13 mouse cellular contexts compared by ENCODE assay signal in genomic region chr6:128769481-128770253, GRCm38 (mm10). TPM values are rescaled to one million over a fixed set of nuclear protein-coding genes. Genes with fewer than 3 reads are reported as not detected.
DNase-seq lines count a peak whose midpoint lies in the region; ATAC-seq and TF ChIP-seq lines count a peak whose summit lies in the region.
"Had no signal": no experiment of that assay in that cellular context is flagged by ENCODE, and none has a peak within 500 bp of the region (broad histone marks: within the 10 kb centered on the region; RNA-seq: fewer than 3 reads in every experiment).

No protein-coding gene starts in this region.

- no peak for TF ChIP-seq CTCF in hindbrain, postnatal 0 days (IDR thresholded peaks at IDR 0.05; ENCODE audit: low read depth)
- TF ChIP-seq CTCF in thymus, adult 2 months (IDR thresholded peaks at IDR 0.05; ENCODE audit: borderline replicate concordance, control insufficient read depth, extremely low read depth, insufficient read depth, low read length, poor library complexity): no peak
- no peak for TF ChIP-seq CTCF in stomach, postnatal 0 days (IDR thresholded peaks at IDR 0.05; ENCODE audit: low read depth)

- no peak overlapping the region for H3K4me2 ChIP-seq in hindbrain, embryonic 11.5 days (replicated peaks; ENCODE audit: low read depth, low read length)
- H3K4me2 ChIP-seq in hindbrain, postnatal 0 days (ENCODE audit: low read depth, low read length): no peak overlapping the region
- peak overlapping the region; percentile 17; the same call in 1 of the 2 replicates for H3K4me2 ChIP-seq in limb, embryonic 12.5 days
- 0 out of 2 replicates have a peak overlapping the region, but pooled peaks have one; percentile 9 for H3K4me2 ChIP-seq in stomach, postnatal 0 days (replicated peaks; ENCODE audit: low read depth)
- H3K4me2 ChIP-seq in hindbrain, embryonic 14.5 days (replicated peaks): no peak overlapping the region
- H3K4me2 ChIP-seq: heart, embryonic 12.5 days had no signal

- no peaks in the 10 kb centered on the region for H3K36me3 ChIP-seq in hindbrain, embryonic 11.5 days (ENCODE audit: control insufficient read depth, insufficient read depth, low read length)
- no peaks in the 10 kb centered on the region for H3K36me3 ChIP-seq in hindbrain, postnatal 0 days (ENCODE audit: insufficient read depth, low read length)
- no peaks in the 10 kb centered on the region for H3K36me3 ChIP-seq in thymus, adult 2 months (ENCODE audit: control insufficient read depth, insufficient read depth, low read length)
- no peaks in the 10 kb centered on the region for H3K36me3 ChIP-seq in limb, embryonic 12.5 days
- no peaks in the 10 kb centered on the region for H3K36me3 ChIP-seq in stomach, postnatal 0 days (ENCODE audit: control insufficient read depth, insufficient read depth, low read length)
- H3K36me3 ChIP-seq in hindbrain, embryonic 14.5 days (replicated peaks; ENCODE audit: control insufficient read depth, insufficient read depth): no peaks in the 10 kb centered on the region
- H3K36me3 ChIP-seq: heart, embryonic 12.5 days had no signal

- H3K9me3 ChIP-seq in hindbrain, embryonic 11.5 days (ENCODE audit: control insufficient read depth, low read length): no peaks in the 10 kb centered on the region
- no peaks in the 10 kb centered on the region for H3K9me3 ChIP-seq in hindbrain, postnatal 0 days (ENCODE audit: low read length)
- H3K9me3 ChIP-seq in limb, embryonic 12.5 days: no peaks in the 10 kb centered on the region
- no peaks in the 10 kb centered on the region for H3K9me3 ChIP-seq in stomach, postnatal 0 days (ENCODE audit: control insufficient read depth, low read length)
- no peaks in the 10 kb centered on the region for H3K9me3 ChIP-seq in hindbrain, embryonic 14.5 days (ENCODE audit: control insufficient read depth, low read length)

- H3K27me3 ChIP-seq in hindbrain, embryonic 11.5 days (ENCODE audit: control insufficient read depth, insufficient read depth, low read length): no peaks in the 10 kb centered on the region
- no peaks in the 10 kb centered on the region for H3K27me3 ChIP-seq in hindbrain, postnatal 0 days (ENCODE audit: insufficient read depth, low read length)
- H3K27me3 ChIP-seq in thymus, adult 2 months (ENCODE audit: control insufficient read depth, insufficient read depth, low read length): no peaks in the 10 kb centered on the region
- H3K27me3 ChIP-seq in limb, embryonic 12.5 days: no peaks in the 10 kb centered on the region
- H3K27me3 ChIP-seq in stomach, postnatal 0 days (ENCODE audit: control insufficient read depth, insufficient read depth, low read length): no peaks in the 10 kb centered on the region
- no peaks in the 10 kb centered on the region for H3K27me3 ChIP-seq in hindbrain, embryonic 14.5 days (ENCODE audit: control insufficient read depth, insufficient read depth, low read length)
- H3K27me3 ChIP-seq: heart, embryonic 12.5 days had no signal

- TF ChIP-seq POLR2A in thymus, adult 2 months (IDR thresholded peaks at IDR 0.05; ENCODE audit: control insufficient read depth, extremely low read depth, insufficient read depth, low read length, poor library complexity): no peak

- no peak overlapping the region for H3K4me3 ChIP-seq in hindbrain, embryonic 11.5 days (ENCODE audit: low read depth, low read length)
- H3K4me3 ChIP-seq in hindbrain, postnatal 0 days (ENCODE audit: low read length): no peak overlapping the region
- no peak overlapping the region for H3K4me3 ChIP-seq in thymus, adult 2 months (ENCODE audit: control insufficient read depth, insufficient read depth, low read length)
- no peak overlapping the region for H3K4me3 ChIP-seq in limb, embryonic 12.5 days (replicated peaks)
- no peak overlapping the region for H3K4me3 ChIP-seq in stomach, postnatal 0 days (ENCODE audit: low read depth, low read length)
- no peak overlapping the region for H3K4me3 ChIP-seq in hindbrain, embryonic 14.5 days (replicated peaks; ENCODE audit: low read length)
- H3K4me3 ChIP-seq: heart, embryonic 12.5 days; myocyte had no signal

- no peak overlapping the region for H3K9ac ChIP-seq in hindbrain, embryonic 11.5 days (ENCODE audit: low read depth, low read length)
- H3K9ac ChIP-seq in hindbrain, postnatal 0 days (replicated peaks; ENCODE audit: low read length): no peak overlapping the region
- H3K9ac ChIP-seq in limb, embryonic 12.5 days (replicated peaks): 0 out of 2 replicates have a peak overlapping the region, but pooled peaks have one; percentile 27
- no peak overlapping the region for H3K9ac ChIP-seq in stomach, postnatal 0 days (ENCODE audit: low read length)
- no peak overlapping the region for H3K9ac ChIP-seq in hindbrain, embryonic 14.5 days
- H3K9ac ChIP-seq: forebrain, postnatal 0 days; heart, embryonic 12.5 days had no signal

- ATAC-seq in hindbrain, embryonic 11.5 days (ENCODE audit: low FRiP score): no peak
- ATAC-seq in hindbrain, postnatal 0 days: no peak
- ATAC-seq in limb, embryonic 12.5 days (ENCODE audit: insufficient number of reproducible peaks, insufficient read depth, low FRiP score, low TSS enrichment, low read depth): no peak
- ATAC-seq in stomach, postnatal 0 days (ENCODE audit: low FRiP score, low TSS enrichment): peak; percentile 46; the same call in 1 of the 2 replicates
- no peak for ATAC-seq in granulocyte monocyte progenitor cell, adult 5-6 weeks (replicated peaks; ENCODE audit: poor library complexity, severe bottlenecking)
- ATAC-seq in hindbrain, embryonic 14.5 days (ENCODE audit: low FRiP score): no peak
- ATAC-seq: forebrain, postnatal 0 days had no signal

- DNase-seq in hindbrain, embryonic 11.5 days (ENCODE audit: low spot score): peak; percentile 38
- no peak for DNase-seq in hindbrain, postnatal 0 days (ENCODE audit: low spot score)
- no peak for DNase-seq in thymus, adult 2 months
- no peak for DNase-seq in thymus, postnatal 10 days (ENCODE audit: low spot score in 2 of 2)
- DNase-seq in stomach, postnatal 0 days (ENCODE audit: low spot score): no peak
- no peak for DNase-seq in hindbrain, embryonic 14.5 days (ENCODE audit: low spot score)
- DNase-seq: forebrain, postnatal 0 days; kidney, adult 2 months had no signal

- 82% methylated on average over 10 of the region's 10 CpGs for WGBS in hindbrain, embryonic 11.5 days
- 82% methylated on average over 10 of the region's 10 CpGs for WGBS in hindbrain, postnatal 0 days
- WGBS in thymus, adult 2 months: 93% methylated on average over 10 of the region's 10 CpGs
- WGBS in limb, embryonic 12.5 days: 80% methylated on average over 10 of the region's 10 CpGs
- WGBS in stomach, postnatal 0 days: 50% methylated on average over 10 of the region's 10 CpGs
- WGBS in hindbrain, embryonic 14.5 days: 79% methylated on average over 10 of the region's 10 CpGs

- TF ChIP-seq EP300 in stomach, postnatal 0 days (optimal IDR thresholded peaks at IDR 0.05): no peak

- no peaks in the 10 kb centered on the region for H3K4me1 ChIP-seq in hindbrain, embryonic 11.5 days (replicated peaks; ENCODE audit: control insufficient read depth, insufficient read depth, low read length)
- H3K4me1 ChIP-seq in hindbrain, postnatal 0 days (ENCODE audit: insufficient read depth, low read length): no peaks in the 10 kb centered on the region
- peaks cover 16% of the 10 kb centered on the region for H3K4me1 ChIP-seq in thymus, adult 2 months (replicated peaks; ENCODE audit: control insufficient read depth, insufficient read depth, low read length)
- H3K4me1 ChIP-seq in limb, embryonic 12.5 days (replicated peaks): peaks cover 10% of the 10 kb centered on the region
- no peaks in the 10 kb centered on the region for H3K4me1 ChIP-seq in stomach, postnatal 0 days (replicated peaks; ENCODE audit: control insufficient read depth, insufficient read depth)
- H3K4me1 ChIP-seq in hindbrain, embryonic 14.5 days (replicated peaks; ENCODE audit: control insufficient read depth, insufficient read depth, low read length): no peaks in the 10 kb centered on the region; the same call in 1 of the 2 replicates

- 0 out of 2 replicates have a peak overlapping the region, but pooled peaks have one; percentile 17 for H3K27ac ChIP-seq in hindbrain, embryonic 11.5 days (ENCODE audit: low read depth, low read length)
- H3K27ac ChIP-seq in hindbrain, postnatal 0 days: no peak overlapping the region
- peak overlapping the region; percentile 97 for H3K27ac ChIP-seq in thymus, adult 2 months (ENCODE audit: control insufficient read depth, insufficient read depth, low read length)
- H3K27ac ChIP-seq in limb, embryonic 12.5 days: peak overlapping the region; percentile 45; the same call in 1 of the 2 replicates
- H3K27ac ChIP-seq in stomach, postnatal 0 days (replicated peaks): peak overlapping the region; percentile 30; the same call in 1 of the 2 replicates
- no peak overlapping the region for H3K27ac ChIP-seq in hindbrain, embryonic 14.5 days

RNA-seq across cellular contexts. Expression of gene Klrb1c, which starts 19.3 kb away (rescaled TPM):
- polyA plus RNA-seq in hindbrain, embryonic 11.5 days (2014; fragmentation: Nextera tagmentation; extraction: Ambion mirVana): 0.06 TPM in 1 of 2 replicates, not detected in the other
- total RNA-seq in hindbrain, postnatal 0 days (2014; rRNA removed): 0.10 TPM in 1 of 2 replicates, not detected in the other
- polyA plus RNA-seq in hindbrain, postnatal 0 days (2015; fragmentation: Nextera tagmentation; extraction: Ambion mirVana): 0.13 and 0.14 TPM in 2 replicates
- polyA plus RNA-seq in thymus, adult 2 months (2012; rRNA removed): 0.96 and 2.6 TPM in 2 replicates
- not detected in 2 replicates for polyA plus RNA-seq in limb, embryonic 12.5 days (2016; fragmentation: Nextera tagmentation; extraction: Ambion mirVana)
- polyA plus RNA-seq in stomach, postnatal 0 days (2015; fragmentation: Nextera tagmentation; extraction: Ambion mirVana): 0.07 and 0.18 TPM in 2 replicates
- total RNA-seq in granulocyte monocyte progenitor cell, adult 5-6 weeks (2014; fragmentation: Nextera tagmentation): not detected in 2 replicates
- total RNA-seq in granulocyte monocyte progenitor cell, adult 5-6 weeks (2017): 0.34 and 1.0 TPM in 2 replicates
- 0.23 TPM in 1 of 2 replicates, not detected in the other for polyA plus RNA-seq in hindbrain, embryonic 14.5 days (2014; fragmentation: Nextera tagmentation; extraction: Ambion mirVana)
- polyA plus RNA-seq: heart, embryonic 12.5 days; myocyte had no signal

RNA-seq across cellular contexts. Expression of gene Klrb1, which starts 46.8 kb away (rescaled TPM):
- not detected in 2 replicates for polyA plus RNA-seq in hindbrain, embryonic 11.5 days (2014; fragmentation: Nextera tagmentation; extraction: Ambion mirVana)
- 0.31 and 1.9 TPM in 2 replicates for total RNA-seq in hindbrain, postnatal 0 days (2014; rRNA removed)
- polyA plus RNA-seq in hindbrain, postnatal 0 days (2015; fragmentation: Nextera tagmentation; extraction: Ambion mirVana): 1.1 and 1.2 TPM in 2 replicates
- not detected in 2 replicates for polyA plus RNA-seq in thymus, adult 2 months (2012; rRNA removed)
- polyA plus RNA-seq in limb, embryonic 12.5 days (2016; fragmentation: Nextera tagmentation; extraction: Ambion mirVana): not detected in 2 replicates
- not detected in 2 replicates for polyA plus RNA-seq in stomach, postnatal 0 days (2015; fragmentation: Nextera tagmentation; extraction: Ambion mirVana)
- total RNA-seq in granulocyte monocyte progenitor cell, adult 5-6 weeks (2014; fragmentation: Nextera tagmentation): not detected in 2 replicates
- not detected in 2 replicates for total RNA-seq in granulocyte monocyte progenitor cell, adult 5-6 weeks (2017)
- 0.51 and 0.78 TPM in 2 replicates for polyA plus RNA-seq in hindbrain, embryonic 14.5 days (2014; fragmentation: Nextera tagmentation; extraction: Ambion mirVana)
- total RNA-seq: forebrain, postnatal 0 days had no signal
- polyA plus RNA-seq: heart, embryonic 12.5 days; kidney, adult 2 months; limb, embryonic 14.5 days; myocyte had no signal

RNA-seq across cellular contexts. Expression of gene Gm44511, which starts 56.4 kb away (rescaled TPM):
- not detected in 2 replicates for polyA plus RNA-seq in hindbrain, embryonic 11.5 days (2014; fragmentation: Nextera tagmentation; extraction: Ambion mirVana)
- not detected in 2 replicates for total RNA-seq in hindbrain, postnatal 0 days (2014; rRNA removed)
- not detected in 2 replicates for polyA plus RNA-seq in hindbrain, postnatal 0 days (2015; fragmentation: Nextera tagmentation; extraction: Ambion mirVana)
- 0.59 TPM in 1 of 2 replicates, not detected in the other for polyA plus RNA-seq in thymus, adult 2 months (2012; rRNA removed)
- not detected in 2 replicates for polyA plus RNA-seq in limb, embryonic 12.5 days (2016; fragmentation: Nextera tagmentation; extraction: Ambion mirVana)
- polyA plus RNA-seq in stomach, postnatal 0 days (2015; fragmentation: Nextera tagmentation; extraction: Ambion mirVana): not detected in 2 replicates
- not detected in 2 replicates for total RNA-seq in granulocyte monocyte progenitor cell, adult 5-6 weeks (2014; fragmentation: Nextera tagmentation)
- not detected in 2 replicates for total RNA-seq in granulocyte monocyte progenitor cell, adult 5-6 weeks (2017)
- not detected in 2 replicates for polyA plus RNA-seq in hindbrain, embryonic 14.5 days (2014; fragmentation: Nextera tagmentation; extraction: Ambion mirVana)
- total RNA-seq: forebrain, postnatal 0 days had no signal
- polyA plus RNA-seq: forebrain, postnatal 0 days; heart, embryonic 12.5 days; limb, embryonic 14.5 days; myocyte had no signal

RNA-seq across cellular contexts. Expression of gene Klrb1b, which starts 56.5 kb away (rescaled TPM):
- not detected in 2 replicates for polyA plus RNA-seq in hindbrain, embryonic 11.5 days (2014; fragmentation: Nextera tagmentation; extraction: Ambion mirVana)
- total RNA-seq in hindbrain, postnatal 0 days (2014; rRNA removed): not detected in 2 replicates
- polyA plus RNA-seq in hindbrain, postnatal 0 days (2015; fragmentation: Nextera tagmentation; extraction: Ambion mirVana): not detected in 2 replicates
- polyA plus RNA-seq in thymus, adult 2 months (2012; rRNA removed): 0.54 and 0.85 TPM in 2 replicates
- polyA plus RNA-seq in limb, embryonic 12.5 days (2016; fragmentation: Nextera tagmentation; extraction: Ambion mirVana): not detected in 2 replicates
- polyA plus RNA-seq in stomach, postnatal 0 days (2015; fragmentation: Nextera tagmentation; extraction: Ambion mirVana): 0.16 and 0.19 TPM in 2 replicates
- not detected in 2 replicates for total RNA-seq in granulocyte monocyte progenitor cell, adult 5-6 weeks (2014; fragmentation: Nextera tagmentation)
- total RNA-seq in granulocyte monocyte progenitor cell, adult 5-6 weeks (2017): 0.09 TPM in 1 of 2 replicates, not detected in the other
- not detected in 2 replicates for polyA plus RNA-seq in hindbrain, embryonic 14.5 days (2014; fragmentation: Nextera tagmentation; extraction: Ambion mirVana)
- total RNA-seq: forebrain, postnatal 0 days had no signal
- polyA plus RNA-seq: forebrain, postnatal 0 days; heart, embryonic 12.5 days; myocyte had no signal

Comparison
In these comparisons a context has a peak if more than half of its experiments do, and no peak if none do; other contexts are left out.
1. H3K27ac ChIP-seq: peak in hindbrain, embryonic 11.5 days (single experiment), thymus, adult 2 months (single experiment), limb, embryonic 12.5 days (single experiment) and stomach, postnatal 0 days (single experiment); none in hindbrain, postnatal 0 days (single experiment) and hindbrain, embryonic 14.5 days (single experiment).
2. H3K4me2 ChIP-seq: peak in limb, embryonic 12.5 days (single experiment) and stomach, postnatal 0 days (single experiment); none in hindbrain, embryonic 11.5 days (single experiment), hindbrain, postnatal 0 days (single experiment) and hindbrain, embryonic 14.5 days (single experiment).